Mouse (Mus musculus) megakaryocyte progenitor cell, adult 5-6 weeks (primary cell): ENCODE data around the gene Endog. TPM values are rescaled to one million over a fixed set of nuclear protein-coding genes. Genes with fewer than 3 reads are reported as not detected.
"Not testable (repeated sequence)": the region's sequence is repeated elsewhere in the genome, so short reads cannot be mapped to it uniquely, and the experiment has no call there.

Experiments
- ATAC-seq: replicated peaks from 2 replicates; pipeline ENCODE4 v1.8.0; 2016; ENCODE audit warnings: mild to moderate bottlenecking, moderate TSS enrichment, inconsistent platforms; ENCODE audit not compliant: poor library complexity
- total RNA-seq, 2 experiments: library from RNA; stranded (forward) in 1 of 2; stranded (reverse) in 1 of 2; fragments of 157-497, 149-512 nt in 1 of 2; fragments of 200-1000 nt in 1 of 2; gene quantifications; 2 replicates each; pipeline versions ENCODE4 v1.2.3 to v1.2.4; 2015 to 2017

The Endog gene
- total RNA-seq (2015) (10.2 and 12.7 TPM in 2 replicates), total RNA-seq (2017) (4.0 and 11.6 TPM in 2 replicates)

DNA sequence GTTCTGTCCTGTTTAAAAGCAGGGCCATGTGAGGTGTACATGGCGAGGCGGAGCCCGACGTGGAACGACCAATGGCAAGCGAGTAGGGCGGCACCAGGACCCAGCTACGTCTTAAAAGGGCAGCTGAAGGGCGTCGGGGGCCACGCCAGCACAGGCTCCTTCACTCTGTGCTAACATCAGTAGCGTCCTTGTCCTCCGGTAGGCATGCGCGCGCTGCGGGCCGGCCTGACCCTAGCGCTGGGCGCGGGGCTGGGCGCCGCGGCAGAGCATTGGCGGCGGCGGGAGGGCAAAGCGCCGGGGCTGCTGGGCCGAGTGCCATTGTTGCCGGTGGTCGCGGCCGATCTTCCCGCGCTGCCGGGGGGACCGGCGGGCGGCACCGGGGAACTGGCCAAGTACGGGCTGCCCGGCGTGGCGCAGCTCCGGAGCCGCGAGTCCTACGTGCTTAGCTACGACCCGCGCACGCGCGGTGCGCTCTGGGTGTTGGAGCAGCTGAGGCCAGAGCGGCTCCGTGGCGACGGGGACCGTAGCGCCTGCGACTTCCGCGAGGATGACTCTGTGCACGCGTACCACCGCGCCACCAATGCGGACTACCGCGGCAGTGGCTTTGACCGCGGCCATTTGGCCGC lies at the start of gene Endog:
Endog (plus strand) TSS at position 123 of the 626 bp plus-strand sequence.
- peak; percentile 95 for ATAC-seq

GRCm38 (mm10) chr2:30122766-30123165 lies 48.5 kb upstream of the Endog start:
- no peak for ATAC-seq

DNA sequence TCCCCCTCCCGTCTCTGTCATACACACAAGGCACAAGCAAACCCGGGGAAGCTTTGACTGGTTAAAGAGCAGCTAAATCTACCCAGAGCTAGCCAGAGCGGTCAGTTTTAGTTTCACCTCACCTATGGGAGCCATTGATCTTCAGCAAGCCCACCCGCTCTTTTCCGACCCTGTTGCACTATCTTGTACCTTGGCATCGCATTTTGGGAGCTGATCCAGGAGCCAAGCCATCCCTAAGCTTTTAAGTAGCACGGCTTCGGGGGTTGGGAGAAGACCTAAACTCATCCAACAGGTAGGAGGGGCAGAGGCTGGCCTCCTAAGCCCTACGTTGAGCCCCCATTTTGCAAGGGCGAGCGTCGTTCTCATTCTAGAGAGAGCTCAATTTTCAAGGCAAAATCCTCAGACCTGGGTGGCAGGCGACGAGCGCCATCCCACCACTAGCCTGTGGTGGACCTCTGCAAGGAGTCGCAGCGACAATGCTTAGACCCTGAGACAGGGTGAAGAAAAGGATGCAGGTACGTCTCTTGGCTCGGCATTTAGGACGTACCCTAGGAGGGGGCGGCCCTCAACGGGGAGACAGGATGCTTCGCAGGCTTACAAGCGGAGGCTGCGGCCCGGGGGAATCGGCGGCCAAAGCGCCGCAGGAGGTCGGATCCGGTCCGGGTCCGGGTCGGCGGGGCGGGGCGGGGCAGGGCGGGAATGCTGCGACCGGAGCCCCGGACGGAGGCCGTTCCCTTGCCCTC lies 47.4 kb upstream of the Endog start:
- no peak for ATAC-seq

GRCm38 (mm10) chr2:30124472-30125274 lies 46.6 kb upstream of the Endog start, which contains the start of gene Zer1:
TSS of gene Zer1 (minus strand) at chr2:30124585.
- ATAC-seq: peak; percentile 95

GRCm38 (mm10) chr2:30128789-30129188 lies 42.5 kb upstream of the Endog start:
- ATAC-seq: 0 out of 2 replicates have a peak, but pooled peaks have one; percentile 19

- no peak for ATAC-seq
These were observed 41.1 kb upstream of the Endog start for GRCm38 (mm10) chr2:30130156-30130555.

GRCm38 (mm10) chr2:30131240-30131639 lies 40.1 kb upstream of the Endog start:
- ATAC-seq: not testable (repeated sequence)

GRCm38 (mm10) chr2:30132801-30133612 lies 38.3 kb upstream of the Endog start:
- peak; percentile 22; the same call in 1 of the 2 replicates for ATAC-seq

- ATAC-seq: peak; percentile 90
These were observed 37.5 kb upstream of the Endog start, which contains the start of gene Tbc1d13 for GRCm38 (mm10) chr2:30133613-30134377. TSS of gene Tbc1d13 (plus strand) at chr2:30133746.

- ATAC-seq: no peak
These were observed 36.9 kb upstream of the Endog start for GRCm38 (mm10) chr2:30134378-30134711.

- ATAC-seq: no peak
These were observed 36.2 kb upstream of the Endog start for GRCm38 (mm10) chr2:30134928-30135620.

DNA sequence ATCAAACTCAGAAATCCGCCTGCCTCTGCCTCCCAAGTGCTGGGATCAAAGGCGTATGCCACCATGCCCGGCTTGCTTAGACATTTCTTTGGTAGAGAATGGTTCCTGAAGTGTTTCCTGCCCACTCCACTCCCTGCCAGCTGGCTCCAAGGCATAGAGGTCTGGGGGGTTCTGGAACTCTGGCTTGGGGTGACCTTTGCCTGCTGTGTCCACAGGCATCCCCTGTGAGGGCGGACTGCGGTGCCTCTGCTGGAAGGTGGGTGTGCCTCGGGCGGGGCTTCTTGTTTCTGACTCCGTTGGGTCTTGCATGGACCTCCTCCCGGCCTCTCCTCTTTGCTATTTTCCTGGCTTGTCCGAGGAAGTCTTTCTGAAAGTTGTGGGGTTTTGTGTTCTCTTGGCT lies 34.8 kb upstream of the Endog start:
- ATAC-seq: no peak

GRCm38 (mm10) chr2:30140021-30140420 lies 31.3 kb upstream of the Endog start:
- ATAC-seq: not testable (repeated sequence)

GRCm38 (mm10) chr2:30144436-30144835 lies 26.9 kb upstream of the Endog start:
- no peak for ATAC-seq

GRCm38 (mm10) chr2:30147466-30147865 lies 23.8 kb upstream of the Endog start:
- ATAC-seq: no peak

- ATAC-seq: no peak
These were observed 19.5 kb upstream of the Endog start for GRCm38 (mm10) chr2:30151840-30152239.

DNA sequence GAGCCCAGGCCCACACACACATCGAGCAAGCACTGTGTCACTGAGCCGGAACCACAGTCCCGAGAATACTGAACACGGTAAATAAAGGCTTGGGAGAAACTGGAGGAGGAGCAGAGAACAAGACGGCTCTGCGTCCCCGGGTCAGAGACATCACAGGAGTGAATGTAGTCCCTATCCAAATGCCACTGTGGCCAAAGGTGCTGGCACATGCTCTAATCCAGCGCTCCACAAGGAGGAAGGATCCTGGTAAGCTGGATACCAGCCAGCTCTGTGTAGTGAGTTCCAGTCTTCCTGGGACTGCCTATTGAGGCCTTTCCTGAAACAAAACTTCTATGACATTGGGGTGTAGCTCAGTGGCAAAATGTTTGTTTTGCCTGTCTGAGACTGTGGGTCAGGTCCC lies 18.7 kb upstream of the Endog start:
- ATAC-seq: no peak

DNA sequence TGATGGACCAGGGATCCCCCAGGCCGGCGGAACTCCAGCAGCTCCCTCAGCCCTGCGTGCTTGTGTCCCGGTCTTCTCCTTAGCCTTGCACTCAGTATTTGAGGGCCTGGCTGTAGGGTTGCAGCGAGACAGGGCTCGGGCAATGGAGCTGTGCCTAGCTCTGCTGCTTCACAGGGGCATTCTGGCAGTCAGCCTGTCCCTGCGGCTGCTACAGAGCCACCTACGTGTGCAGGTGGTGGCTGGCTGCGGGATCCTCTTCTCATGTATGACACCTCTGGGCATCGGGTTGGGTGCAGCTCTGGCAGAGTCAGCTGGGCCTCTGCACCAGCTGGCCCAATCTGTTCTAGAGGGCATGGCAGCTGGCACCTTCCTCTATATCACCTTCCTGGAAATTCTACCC lies 11.4 kb upstream of the Endog start:
- not testable (repeated sequence) for ATAC-seq

GRCm38 (mm10) chr2:30161809-30162208 lies 9.5 kb upstream of the Endog start:
- ATAC-seq: peak; percentile 83
